Mouse (Mus musculus): Measurements from ENCODE around the gene Nin.

The Nin gene

GRCm38 (mm10) chr12:70082485-70082884, 31.0 kb downstream of the Nin start:
- DNase-seq = no peak

DNA sequence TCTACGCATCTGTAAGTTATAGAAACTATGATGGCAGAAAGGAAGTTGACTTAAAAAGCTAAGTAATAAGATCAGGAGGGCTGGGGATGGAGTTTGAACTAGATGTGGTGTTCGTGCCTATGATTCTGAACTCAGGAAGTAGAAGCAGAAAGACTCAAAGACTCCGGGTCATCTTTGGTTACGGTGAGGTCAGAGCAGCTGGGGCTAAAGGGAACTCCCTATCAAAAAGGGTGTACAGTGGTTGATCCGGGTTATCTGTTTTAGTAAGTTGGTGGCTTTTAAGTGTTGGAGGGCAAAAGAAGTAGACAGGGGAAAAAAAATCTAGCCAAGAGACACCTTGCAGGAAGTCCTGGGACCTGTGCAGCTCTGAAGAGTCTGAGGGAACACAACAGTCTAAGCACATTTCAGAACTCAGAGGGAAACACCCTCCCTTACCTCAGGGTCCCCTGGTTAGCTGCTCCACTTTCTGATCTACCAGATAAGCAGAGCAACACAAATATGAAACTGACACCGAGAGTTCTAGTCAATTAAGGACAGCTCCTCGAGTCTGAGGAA, 35.0 kb downstream of the Nin start:
- no peak for DNase-seq

- no peak for DNase-seq
Measured at GRCm38 (mm10) chr12:70076493-70076892, 37.0 kb downstream of the Nin start.

GRCm38 (mm10) chr12:70075001-70075400, 38.5 kb downstream of the Nin start:
- DNase-seq = peak in 1 of 2 experiments; percentile 32

DNA sequence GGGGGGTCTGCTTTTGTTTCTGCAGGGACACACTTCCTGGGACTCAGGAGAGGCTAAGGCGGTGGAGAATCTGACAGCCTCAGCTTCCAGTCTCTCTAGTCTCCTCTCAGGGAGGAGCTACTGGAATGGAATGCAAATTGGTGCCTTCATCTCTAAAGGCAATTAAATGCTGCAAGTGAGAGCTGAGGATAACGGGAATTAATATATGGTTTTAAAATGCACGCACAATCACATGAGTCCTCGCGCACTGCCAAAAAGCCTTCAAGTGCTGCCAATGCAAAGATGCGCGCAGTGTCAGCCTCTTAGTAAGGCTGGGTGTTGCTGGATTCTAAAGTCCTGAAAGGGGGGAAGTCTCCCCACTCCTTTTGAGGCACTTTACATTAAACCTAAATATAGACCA, 42.6 kb downstream of the Nin start:
- DNase-seq = no peak

DNA sequence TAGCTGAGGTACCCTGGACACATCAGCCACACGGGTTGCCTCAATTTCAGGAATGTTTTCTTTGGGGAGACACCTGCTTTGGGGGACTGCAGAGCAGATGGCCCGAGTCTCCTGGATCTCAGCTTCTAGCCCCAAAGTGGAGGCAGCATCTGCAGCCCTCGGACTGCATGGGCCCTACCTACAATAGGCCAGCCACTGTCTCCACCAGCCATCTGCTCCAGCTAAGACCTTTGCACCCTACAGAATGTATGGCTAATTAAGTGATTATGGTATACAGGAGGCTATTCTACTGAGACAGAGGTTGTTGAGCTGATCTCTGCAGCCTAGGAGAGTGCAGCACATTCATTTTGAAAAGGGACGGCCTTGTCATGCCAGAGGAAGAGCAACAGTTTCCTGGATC, 43.2 kb downstream of the Nin start:
- DNase-seq = no peak

DNA sequence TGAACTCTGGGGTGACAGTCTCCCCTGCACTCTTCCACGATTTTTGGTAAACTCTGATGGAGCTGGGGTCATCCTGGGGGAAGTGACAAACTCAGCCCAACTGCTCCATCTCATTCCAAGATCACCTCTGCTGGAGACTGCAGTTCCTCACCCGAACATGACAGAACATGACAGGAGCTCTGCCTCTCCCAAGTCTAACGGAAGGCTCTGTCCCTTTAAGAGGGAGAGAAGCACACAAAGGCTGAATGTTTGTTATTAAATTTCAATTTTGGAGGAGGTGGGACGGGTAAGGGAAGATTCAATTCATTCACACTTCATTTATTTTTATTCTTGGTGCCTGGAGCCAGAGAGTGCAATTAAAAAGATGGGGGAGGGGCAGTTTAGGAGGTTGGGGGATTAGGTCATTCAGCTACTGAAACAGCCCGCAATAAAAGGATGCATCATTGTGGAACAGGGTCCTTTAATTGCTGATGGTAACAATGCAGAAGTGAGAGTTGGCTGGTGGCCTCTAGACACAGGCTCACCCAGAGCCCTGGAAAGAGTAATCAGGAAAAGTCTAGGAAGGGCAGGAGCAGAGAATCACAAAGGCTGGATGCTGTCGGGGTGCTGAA, 44.8 kb downstream of the Nin start:
- DNase-seq = no peak

DNA sequence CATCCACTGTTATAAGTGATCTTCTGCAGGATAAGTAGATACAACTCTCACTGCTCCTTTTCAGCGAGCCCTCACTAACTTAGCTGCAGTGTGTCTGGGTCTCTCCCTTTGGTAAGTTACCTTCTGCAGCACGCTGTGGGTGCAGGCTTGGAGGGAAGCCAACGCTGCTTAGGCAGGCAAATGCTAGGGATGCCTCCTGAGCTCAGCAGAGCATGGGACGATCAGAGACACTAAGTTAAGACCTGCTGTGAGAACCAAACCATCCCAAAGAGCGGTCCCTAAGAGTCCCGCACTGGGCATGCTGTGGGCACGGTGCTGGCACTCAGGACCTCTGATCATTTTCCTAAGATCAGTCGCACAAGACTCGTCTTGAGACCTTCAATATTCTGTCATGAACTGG, 45.7 kb downstream of the Nin start:
- no peak for DNase-seq

- DNase-seq = no peak
Measured at GRCm38 (mm10) chr12:70062114-70062513, 51.4 kb downstream of the Nin start.

DNA sequence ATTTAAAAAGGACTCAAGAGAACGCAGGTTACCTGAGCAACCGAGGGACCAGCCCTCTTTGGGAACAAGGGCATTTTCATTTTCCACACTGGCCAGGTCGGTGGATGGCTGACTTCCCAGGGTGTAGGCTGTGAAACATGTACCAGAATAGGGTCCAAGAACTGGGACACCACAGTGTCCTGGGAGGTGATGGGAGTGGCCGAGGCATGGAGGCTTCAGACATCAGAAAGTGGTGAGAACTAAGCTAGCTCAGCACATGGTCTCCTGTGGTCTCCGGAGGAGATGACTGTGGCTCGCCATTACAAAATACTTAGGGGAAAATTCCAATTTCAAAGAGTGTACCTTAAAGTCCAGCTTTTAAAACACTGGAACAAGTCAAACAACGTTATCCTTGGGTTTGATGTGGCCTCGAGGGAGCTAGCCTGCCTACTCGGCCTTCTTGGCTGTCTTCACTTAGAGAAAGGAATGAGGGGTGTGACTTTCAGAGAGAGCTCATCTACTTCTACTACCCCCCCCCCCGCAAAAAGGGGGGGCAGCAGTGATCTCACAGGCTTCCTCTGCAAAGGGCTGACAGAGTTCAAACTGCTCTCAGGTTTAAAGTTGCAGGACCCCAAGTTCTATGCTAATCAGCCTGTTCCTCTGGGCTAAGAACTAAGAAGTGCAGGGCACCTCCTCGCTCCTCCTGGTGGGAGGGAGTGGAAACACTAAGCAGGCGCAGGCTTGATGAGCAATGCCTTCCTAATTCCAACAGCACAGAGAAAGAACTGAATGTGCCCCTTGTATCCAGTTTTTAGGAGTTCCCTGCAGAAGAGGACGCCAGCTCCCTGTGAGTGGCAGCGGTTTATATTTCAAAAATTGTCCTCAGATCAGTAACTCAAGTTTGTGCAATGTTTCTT, 54.3 kb downstream of the Nin start:
- no peak for DNase-seq

DNA sequence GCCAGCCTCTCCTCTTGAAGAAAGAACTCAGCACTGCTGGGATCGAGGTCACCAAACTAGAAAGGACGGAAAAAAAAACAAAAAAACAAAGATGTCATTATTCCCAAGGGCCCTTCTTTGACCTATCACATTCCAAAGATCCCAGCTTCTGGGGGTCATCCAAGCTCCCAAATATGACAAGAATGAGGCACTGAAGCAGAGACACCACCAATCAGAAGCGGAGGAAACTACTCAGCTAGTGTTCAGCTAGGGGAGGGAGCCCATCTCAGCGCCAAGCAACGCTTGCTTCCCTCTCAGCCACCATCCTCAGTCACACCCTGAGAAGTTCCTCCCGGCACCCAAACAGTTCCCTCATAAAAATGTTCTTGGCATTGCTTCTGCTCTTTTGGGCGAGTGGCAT, 62.8 kb downstream of the Nin start:
- no peak for DNase-seq

- no peak for DNase-seq
Measured at GRCm38 (mm10) chr12:70048741-70049140, 64.8 kb downstream of the Nin start.

- DNase-seq = no peak
Measured at GRCm38 (mm10) chr12:70047281-70047680, 66.2 kb downstream of the Nin start.

DNA sequence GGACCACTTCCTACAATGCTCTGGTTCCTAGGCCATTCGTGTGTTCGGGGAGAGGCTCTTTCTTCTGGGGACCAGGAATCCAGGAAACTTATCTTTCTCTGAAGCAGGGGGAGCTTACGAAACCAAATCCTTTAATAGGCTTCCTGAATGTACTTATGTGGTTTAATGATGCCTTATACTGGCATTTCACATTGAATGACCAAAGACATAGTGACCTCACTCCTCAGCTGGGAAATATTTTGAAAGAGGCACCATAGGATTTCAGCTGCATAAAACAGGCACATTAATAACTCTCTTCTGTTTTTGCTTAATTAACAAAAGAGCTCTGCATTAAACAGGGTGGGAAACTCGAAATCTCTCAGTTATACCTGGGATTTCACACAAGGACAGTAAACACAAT, 69.2 kb downstream of the Nin start:
- DNase-seq = no peak

DNA sequence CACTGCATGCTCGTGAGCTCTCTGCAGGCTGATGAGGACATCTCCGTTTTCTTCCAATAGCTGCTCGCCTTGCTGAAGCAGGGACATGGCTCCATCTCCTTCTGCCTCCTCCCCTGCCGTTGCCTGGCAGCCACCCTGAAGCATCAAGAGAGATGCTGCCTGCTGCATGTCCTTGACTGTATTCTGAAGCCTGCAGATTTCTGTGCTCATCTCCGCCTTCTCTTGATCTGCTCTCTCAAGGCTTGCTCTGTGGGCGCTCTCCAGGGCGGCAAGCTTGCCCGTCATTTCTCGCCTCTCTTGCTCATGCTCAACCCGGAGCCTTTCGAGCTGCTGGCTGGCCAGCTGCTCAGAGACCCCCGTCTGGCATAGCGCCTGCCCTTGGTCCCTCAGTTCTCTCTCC, 70.1 kb downstream of the Nin start:
- DNase-seq = no peak

DNA sequence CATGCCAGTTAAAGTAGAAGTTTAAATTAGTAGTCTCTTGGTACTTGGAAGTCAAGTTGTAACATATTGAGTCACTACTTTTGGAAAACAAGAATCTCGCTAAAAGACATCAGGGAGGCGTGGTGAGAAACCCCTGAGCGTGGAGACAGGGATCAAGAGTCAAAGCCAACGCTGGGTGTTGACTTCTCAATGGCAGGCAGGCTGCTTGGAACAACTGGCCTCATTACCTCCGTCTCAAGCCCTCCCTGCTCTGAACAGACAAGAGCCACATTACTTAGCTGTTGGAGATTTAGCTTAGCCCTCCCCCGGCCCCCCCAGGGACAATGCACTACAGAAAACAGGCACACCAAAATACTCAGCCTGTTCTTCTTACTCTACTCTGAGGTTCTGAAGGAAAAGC, 72.5 kb downstream of the Nin start:
- no peak for DNase-seq

DNA sequence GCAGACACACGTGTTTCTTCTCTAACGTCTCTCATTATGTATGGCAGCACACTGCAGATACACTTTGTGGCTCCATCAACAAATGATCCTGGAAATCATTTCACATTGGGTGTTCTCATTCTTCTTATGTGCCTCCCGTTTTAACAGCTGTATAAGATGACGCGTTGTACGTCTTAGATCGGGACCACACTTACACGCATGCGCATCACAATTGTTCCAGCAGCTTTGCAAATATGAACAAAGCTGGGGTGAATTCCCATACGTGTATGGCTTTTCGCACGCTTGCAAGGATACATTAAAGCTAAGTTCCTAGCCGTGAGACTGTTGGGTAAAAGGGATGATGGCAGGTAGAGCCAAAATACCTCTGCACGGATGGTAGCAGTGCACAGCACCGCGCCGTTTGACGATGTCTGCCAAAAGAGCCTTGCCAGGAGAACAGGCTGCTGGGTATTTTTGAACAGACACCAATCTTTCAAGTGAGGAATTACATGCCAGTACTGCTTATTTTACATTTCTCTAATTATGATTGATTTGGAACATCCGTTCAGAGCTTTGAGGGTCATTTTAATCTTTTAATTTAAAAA, 76.7 kb downstream of the Nin start:
- DNase-seq = no peak

DNA sequence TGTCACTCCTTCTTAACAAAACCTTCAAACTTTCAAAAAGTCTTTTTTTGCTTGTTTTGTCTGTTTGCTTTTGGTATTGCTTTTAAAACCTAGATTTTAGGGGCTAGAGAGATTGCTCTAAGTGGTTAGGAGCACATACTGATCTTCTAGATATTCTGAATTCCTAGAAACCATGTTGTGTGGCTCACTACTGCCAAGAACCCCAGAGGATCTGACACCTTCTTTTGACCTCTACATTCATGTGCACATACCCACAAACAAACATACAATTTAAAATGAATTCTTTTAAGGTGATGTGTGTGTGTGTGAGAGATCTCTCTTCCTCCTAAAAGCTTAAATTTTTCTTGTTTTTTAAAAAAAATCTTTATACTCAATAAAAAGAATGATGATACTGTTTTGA, 87.3 kb downstream of the Nin start:
- DNase-seq = no peak

DNA sequence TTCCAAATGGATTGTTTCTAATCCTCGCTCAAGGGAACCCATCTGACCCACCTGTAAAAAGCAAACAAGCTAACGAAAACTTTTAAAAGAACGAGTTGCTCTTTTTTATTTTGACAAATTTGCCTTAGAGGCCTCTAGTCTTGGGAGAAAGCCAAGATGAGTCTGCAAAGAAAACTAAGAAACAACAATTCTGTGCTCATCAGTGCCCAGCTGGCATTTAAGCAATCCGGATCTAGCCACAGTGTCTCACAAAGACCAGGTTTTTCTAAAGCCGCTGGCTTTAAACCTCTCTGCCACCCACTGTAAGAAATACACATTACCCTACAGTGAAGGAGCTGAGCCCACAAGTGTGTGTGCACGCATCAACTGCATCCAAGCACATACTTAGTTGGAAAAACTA, 88.1 kb downstream of the Nin start:
- no peak for DNase-seq

DNA sequence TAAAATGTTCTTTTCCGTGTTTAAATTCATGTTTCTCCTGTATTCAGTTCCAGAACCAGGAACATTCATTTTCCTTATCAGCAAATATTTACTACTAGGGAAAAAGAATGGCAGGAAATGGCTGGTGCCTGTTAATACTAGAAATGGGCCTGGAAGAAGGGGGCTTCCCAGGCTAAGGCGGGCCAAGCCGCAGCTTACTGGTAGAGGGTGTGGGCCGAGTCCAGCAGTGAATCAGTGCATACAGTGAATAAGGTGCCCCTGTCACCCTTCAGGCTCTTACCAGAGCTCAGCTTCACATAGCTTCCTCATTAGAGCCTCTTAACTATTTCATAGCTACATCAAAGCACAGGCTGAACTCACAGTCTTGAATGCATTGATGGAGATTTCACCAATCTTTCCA, 89.9 kb downstream of the Nin start:
- DNase-seq = no peak

DNA sequence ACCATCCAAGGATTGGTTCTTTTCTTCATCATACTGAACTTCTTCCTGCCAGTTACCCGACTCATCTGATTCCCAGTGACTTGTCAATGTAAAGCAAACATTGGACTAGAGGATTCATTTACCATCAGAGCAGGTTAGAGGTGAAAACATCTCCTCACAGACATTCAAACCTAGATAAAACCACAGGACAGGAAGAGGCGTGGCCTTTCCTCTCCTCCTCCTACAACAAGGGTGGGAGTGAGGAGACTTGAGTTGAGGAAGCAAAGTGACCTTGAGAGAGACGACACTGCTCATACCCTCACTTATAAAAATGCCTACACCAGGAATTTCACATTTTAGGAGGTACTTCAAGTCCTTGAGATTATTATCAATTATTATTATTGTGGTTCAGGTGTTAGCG, 95.4 kb downstream of the Nin start:
- peak in 1 of 2 experiments; percentile 23 for DNase-seq

- DNase-seq = no peak
Measured at GRCm38 (mm10) chr12:70015936-70016335, 97.6 kb downstream of the Nin start.

DNA sequence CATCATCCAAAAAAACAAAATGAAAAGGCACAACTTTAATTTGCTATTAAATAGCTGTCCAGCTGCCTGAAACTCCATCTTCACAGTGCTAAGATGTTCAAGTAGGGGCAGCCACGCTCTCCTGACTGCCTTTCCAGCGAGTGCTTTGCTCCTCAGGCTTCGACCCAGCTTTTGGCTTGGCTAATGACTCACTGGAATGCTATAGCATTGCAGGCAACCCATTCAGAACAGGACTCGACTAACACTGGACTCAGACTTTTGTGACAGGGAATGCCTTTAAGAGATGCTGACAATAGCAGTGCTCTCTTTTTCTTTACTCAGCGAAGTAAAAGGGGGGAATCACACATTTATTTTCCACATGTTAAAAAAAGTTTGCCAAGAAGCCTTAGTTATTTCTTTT, 101.8 kb downstream of the Nin start:
- DNase-seq = no peak

GRCm38 (mm10) chr12:70010356-70010755, 103.2 kb downstream of the Nin start:
- no peak for DNase-seq

Data from thymus, adult 18-20 months (tissue).